ENCODE assay signal across 9 mouse cellular contexts in genomic region chr10:94037196-94037595, GRCm38 (mm10). TPM values are rescaled to one million over a fixed set of nuclear protein-coding genes. Genes with fewer than 3 reads are reported as not detected.
A peak's percentile ranks its signal among the peaks of the same experiment; 100 is the strongest.
DNase-seq lines count a peak whose midpoint lies in the region; ATAC-seq and TF ChIP-seq lines count a peak whose summit lies in the region.
"Had no signal": no experiment of that assay in that cellular context is flagged by ENCODE, and none has a peak within 500 bp of the region (broad histone marks: within the 10 kb centered on the region; RNA-seq: fewer than 3 reads in every experiment).

No protein-coding gene starts in this region.

- H3K4me3 ChIP-seq in gastrocnemius, adult 2 months = peak overlapping the region; percentile 80
- H3K4me3 ChIP-seq in liver, embryonic 15.5 days (replicated peaks) = peak overlapping the region; percentile 72
- no peak overlapping the region for H3K4me3 ChIP-seq in cerebellum, adult 2 months (replicated peaks; ENCODE audit: insufficient read depth, low read depth, low read length)

- H3K36me3 ChIP-seq in liver, embryonic 15.5 days (replicated peaks) = no peaks in the 10 kb centered on the region

- H3K4me1 ChIP-seq in liver, embryonic 15.5 days (replicated peaks) = peaks cover 35% of the 10 kb centered on the region
- peaks cover 3% of the 10 kb centered on the region; the same call in 1 of the 2 replicates for H3K4me1 ChIP-seq in cerebellum, adult 2 months (ENCODE audit: control insufficient read depth, insufficient read depth, low read length)

- intact Hi-C loops in gastrocnemius, adult 2 months (cut with DNase I) = loop anchor here (5.0 kb wide), 1 partner anchor 220 kb away; no protein-coding TSS in a partner anchor

- TF ChIP-seq CTCF in gastrocnemius, adult 2 months (IDR thresholded peaks at IDR 0.05) = no peak
- no peak for TF ChIP-seq CTCF in cerebellum, adult 2 months (IDR thresholded peaks at IDR 0.05; ENCODE audit: borderline replicate concordance, insufficient read depth, low read depth, low read length)

- no peak for DNase-seq in gastrocnemius, adult 2 months
- no peak for DNase-seq in gastrocnemius, postnatal 10 days
- DNase-seq in thymus, postnatal 0 days (ENCODE audit: low spot score) = peak; percentile 9
- no peak for DNase-seq in thymus, postnatal 36 days
- no peak for DNase-seq in cerebellum, adult 2 months
- no peak for DNase-seq in urinary bladder, postnatal 25 days (ENCODE audit: low spot score)
- DNase-seq in thymus, adult 18-20 months = no peak
- DNase-seq: right cerebral cortex, postnatal 4 days had no signal

- no peaks in the 10 kb centered on the region for H3K27me3 ChIP-seq in liver, embryonic 15.5 days
- H3K27me3 ChIP-seq in cerebellum, adult 2 months (ENCODE audit: control insufficient read depth, insufficient read depth, low read length) = no peaks in the 10 kb centered on the region

- H3K27ac ChIP-seq in gastrocnemius, adult 2 months = no peak overlapping the region
- no peak overlapping the region for H3K27ac ChIP-seq in liver, embryonic 15.5 days (replicated peaks)
- no peak overlapping the region for H3K27ac ChIP-seq in cerebellum, adult 2 months (ENCODE audit: insufficient read depth, low read length)

- H3K9me3 ChIP-seq in liver, embryonic 15.5 days (replicated peaks) = no peaks in the 10 kb centered on the region

- WGBS in liver, embryonic 15.5 days (ENCODE audit: insufficient replicate concordance) = 41% methylated on average over 9 of the region's 9 CpGs
- 48% methylated on average over 9 of the region's 9 CpGs for WGBS in cerebellum, adult 2 months

- peak overlapping the region; percentile 81; the same call in 1 of the 2 replicates for H3K9ac ChIP-seq in liver, embryonic 15.5 days

- H3K4me2 ChIP-seq in liver, embryonic 15.5 days = peak overlapping the region; percentile 69

- TF ChIP-seq POLR2A in cerebellum, adult 2 months (IDR thresholded peaks at IDR 0.05; ENCODE audit: borderline replicate concordance, insufficient read depth, low read length) = no peak

- ATAC-seq in liver, embryonic 15.5 days (ENCODE audit: insufficient read depth) = no peak

RNA-seq across cellular contexts. Expression of gene Fgd6, which starts 1.4 kb away (rescaled TPM):
- total RNA-seq in gastrocnemius, adult 2 months (2021) = 1 to 10 TPM; 2.4 to 3.2 TPM
- total RNA-seq in gastrocnemius, postnatal 10 days (2021) = 1 to 10 TPM; 2.0 to 3.2 TPM
- polyA plus RNA-seq in thymus, postnatal 0 days (2015; fragmentation: Nextera tagmentation; extraction: Ambion mirVana) = 1.5 and 1.7 TPM in 2 replicates
- 2.8 and 3.2 TPM in 2 replicates for polyA plus RNA-seq in liver, embryonic 15.5 days (2015; fragmentation: Nextera tagmentation; extraction: Ambion mirVana)
- 5.4 and 6.0 TPM in 2 replicates for polyA plus RNA-seq in cerebellum, adult 2 months (2012; rRNA removed)

RNA-seq across cellular contexts. Expression of gene Vezt, which starts 1.6 kb away (rescaled TPM):
- total RNA-seq in gastrocnemius, adult 2 months (2021) = 10 to 100 TPM; 40.3 to 50.5 TPM
- total RNA-seq in gastrocnemius, postnatal 10 days (2021) = 10 to 100 TPM; 24.1 to 28.7 TPM
- 15.5 and 18.8 TPM in 2 replicates for polyA plus RNA-seq in thymus, postnatal 0 days (2015; fragmentation: Nextera tagmentation; extraction: Ambion mirVana)
- polyA plus RNA-seq in liver, embryonic 15.5 days (2015; fragmentation: Nextera tagmentation; extraction: Ambion mirVana) = 11.8 and 12.9 TPM in 2 replicates
- 25.7 and 26.8 TPM in 2 replicates for polyA plus RNA-seq in cerebellum, adult 2 months (2012; rRNA removed)
